Mouse (Mus musculus) heart, postnatal 0 days (tissue): ENCODE measurements around the gene Prkag2.

ENCODE experiments used
- CTCF ChIP-seq: IDR thresholded peaks from 2 replicates; pipeline ENCODE4 v1.5.1; 2016; ENCODE audit warnings: antibody characterized with exemption, control low read depth, low read depth
- EP300 ChIP-seq: IDR thresholded peaks from 2 replicates; pipeline ENCODE4 v1.6.1; 2016; ENCODE audit warnings: antibody characterized with exemption, low read depth

DNA sequence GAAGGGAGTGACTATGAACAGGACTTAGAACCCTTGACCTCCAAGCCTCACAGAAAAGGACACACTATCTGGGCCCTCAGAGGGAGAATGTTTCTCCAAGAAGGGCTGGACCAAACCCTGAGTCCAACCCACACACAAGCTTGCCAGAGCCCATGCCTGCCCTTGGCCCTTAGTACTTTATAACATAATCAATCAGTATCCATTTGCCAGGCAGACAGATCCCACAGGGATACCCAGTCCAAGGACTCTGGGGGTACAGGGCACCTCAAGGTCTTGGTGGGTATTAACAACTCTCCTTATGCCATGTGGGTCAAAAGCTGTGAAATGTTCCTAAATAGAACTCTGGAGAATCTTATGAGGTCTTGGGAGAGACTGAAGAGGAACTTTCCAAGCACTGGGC is 5.3 kb upstream of the Prkag2 start:
- TF ChIP-seq CTCF: no peak
- TF ChIP-seq EP300: no peak
